Mouse (Mus musculus): ENCODE measurements around the gene Pilra. TPM values are rescaled to one million over a fixed set of nuclear protein-coding genes. Genes with fewer than 3 reads are reported as not detected.

Pilra gene
- total RNA-seq, 1 experiment = 0.62 TPM

DNA sequence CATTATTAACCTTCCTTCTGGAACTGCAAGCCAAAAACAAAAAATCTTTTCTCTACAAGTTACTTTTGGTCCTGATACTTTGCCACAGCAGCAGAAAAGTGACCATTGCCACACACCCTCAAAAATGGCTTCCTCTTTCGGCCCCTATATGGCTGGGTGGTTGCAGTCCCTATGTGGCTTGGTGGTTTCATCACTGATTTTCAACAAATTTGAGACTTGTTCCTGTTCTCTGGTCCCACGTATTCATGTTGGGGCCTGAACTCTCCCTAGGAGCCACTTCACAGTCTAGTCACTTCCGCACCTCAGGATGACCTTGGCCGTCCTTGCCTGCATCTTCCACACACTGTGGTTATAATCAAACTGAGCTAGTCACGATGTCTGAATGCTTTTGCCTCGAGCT, 7.4 kb downstream of the Pilra start:
- Histone ChIP-seq H3K4me3 (ENCODE audit: insufficient read depth in 1 of 2, low read depth in 1 of 2, low read length in 2 of 2, poor library complexity in 1 of 2, severe bottlenecking in 1 of 2) (no peak overlapping the region), H3K9ac (ENCODE audit: insufficient read depth, low read depth, low read length, poor library complexity, severe bottlenecking) (no peak overlapping the region), H3K27ac (ENCODE audit: insufficient read depth, low read depth, low read length, poor library complexity, severe bottlenecking) (no peak overlapping the region), H3K9me3 (ENCODE audit: control insufficient read depth, insufficient read depth, low read depth, low read length) (no peaks in the 10 kb centered on the region), H3K36me3 (ENCODE audit: control insufficient read depth, insufficient read depth, low read length, poor library complexity, severe bottlenecking) (no peaks in the 10 kb centered on the region), H3K4me1 (ENCODE audit: control insufficient read depth in 2 of 2, insufficient read depth in 2 of 2, low read length in 2 of 2, poor library complexity in 1 of 2) (no peaks in the 10 kb centered on the region)
- no peak for TF ChIP-seq MAFK (IDR thresholded peaks at IDR 0.05; ENCODE audit: insufficient read depth, low read depth, low read length)
- TF ChIP-seq ZNF384 (IDR thresholded peaks at IDR 0.05; ENCODE audit: low read depth, low read length) = no peak
- TF ChIP-seq ZC3H11A (IDR thresholded peaks at IDR 0.05; ENCODE audit: borderline replicate concordance, low read depth, low read length) = no peak
- no peak for TF ChIP-seq CHD2 (IDR thresholded peaks at IDR 0.05; ENCODE audit: low read depth, low read length)
- TF ChIP-seq HCFC1 (IDR thresholded peaks at IDR 0.05; ENCODE audit: borderline replicate concordance, insufficient read depth, low read length) = no peak
- in situ Hi-C loops (cut with MboI; ENCODE audit: low sequenced_read_pairs in 2 of 2, unreplicated experiment in 2 of 2) = no loop called here
- no peak for DNase-seq (ENCODE audit: low read depth, low spot score)

DNA sequence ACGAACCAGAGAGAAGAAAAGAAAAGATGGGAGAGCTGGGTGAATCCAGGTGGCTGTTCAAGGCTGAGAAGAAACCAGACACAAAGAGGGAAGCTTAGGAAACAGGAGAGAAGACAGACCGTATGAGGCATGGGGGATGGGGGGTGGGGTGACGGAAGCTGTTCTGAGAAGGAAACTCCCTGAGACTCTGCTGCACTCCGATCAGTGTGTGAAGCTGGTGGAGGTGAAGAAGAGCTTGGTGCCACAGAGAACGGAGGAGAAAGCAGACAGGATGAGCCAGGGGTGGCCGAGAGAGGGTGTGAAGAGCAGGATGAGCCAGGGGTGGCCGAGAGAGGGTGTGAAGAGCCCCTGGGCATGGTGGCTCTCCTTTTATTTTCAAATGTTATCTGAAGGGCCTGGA, 9.7 kb downstream of the Pilra start:
- TF ChIP-seq ZC3H11A (IDR thresholded peaks at IDR 0.05; ENCODE audit: borderline replicate concordance, low read depth, low read length) (no peak), MAFK (IDR thresholded peaks at IDR 0.05; ENCODE audit: insufficient read depth, low read depth, low read length) (no peak), CHD2 (IDR thresholded peaks at IDR 0.05; ENCODE audit: low read depth, low read length) (no peak), ZNF384 (IDR thresholded peaks at IDR 0.05; ENCODE audit: low read depth, low read length) (no peak), HCFC1 (IDR thresholded peaks at IDR 0.05; ENCODE audit: borderline replicate concordance, insufficient read depth, low read length) (no peak)
- no peak overlapping the region for H3K27ac ChIP-seq (ENCODE audit: insufficient read depth, low read depth, low read length, poor library complexity, severe bottlenecking)

DNA sequence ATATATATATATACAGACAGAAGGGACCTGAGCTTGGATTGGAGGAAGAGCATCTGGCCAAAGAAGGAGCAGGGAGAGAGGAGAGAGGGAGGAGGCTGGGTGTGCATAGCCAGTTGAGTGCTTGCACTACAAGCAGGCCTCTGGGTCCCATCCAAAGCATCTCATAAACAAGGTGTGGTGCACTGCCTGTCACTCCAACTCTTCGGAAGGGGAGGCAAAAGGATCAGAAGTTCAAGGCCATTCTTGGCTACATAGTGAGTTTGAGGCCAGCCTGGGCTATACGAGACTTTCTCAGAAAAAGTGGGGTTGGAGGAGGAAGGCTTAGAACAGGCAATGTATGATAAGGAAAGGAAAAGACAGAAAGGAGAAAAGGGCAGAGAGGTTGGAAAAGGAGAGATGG, 10.1 kb downstream of the Pilra start:
- DNase-seq (ENCODE audit: low read depth, low spot score) = no peak
- H3K9ac ChIP-seq (ENCODE audit: insufficient read depth, low read depth, low read length, poor library complexity, severe bottlenecking) = no peak overlapping the region
- no peaks in the 10 kb centered on the region for H3K4me1 ChIP-seq (ENCODE audit: control insufficient read depth in 2 of 2, insufficient read depth in 2 of 2, low read length in 2 of 2, poor library complexity in 1 of 2)
- no peak overlapping the region for H3K4me3 ChIP-seq (ENCODE audit: insufficient read depth in 1 of 2, low read depth in 1 of 2, low read length in 2 of 2, poor library complexity in 1 of 2, severe bottlenecking in 1 of 2)
- no peak overlapping the region for H3K27ac ChIP-seq (ENCODE audit: insufficient read depth, low read depth, low read length, poor library complexity, severe bottlenecking)
- no peaks in the 10 kb centered on the region for H3K9me3 ChIP-seq (ENCODE audit: control insufficient read depth, insufficient read depth, low read depth, low read length)
- no peak for TF ChIP-seq ZNF384 (IDR thresholded peaks at IDR 0.05; ENCODE audit: low read depth, low read length)
- no peak for TF ChIP-seq MAFK (IDR thresholded peaks at IDR 0.05; ENCODE audit: insufficient read depth, low read depth, low read length)
- TF ChIP-seq HCFC1 (IDR thresholded peaks at IDR 0.05; ENCODE audit: borderline replicate concordance, insufficient read depth, low read length) = no peak
- no peak for TF ChIP-seq CHD2 (IDR thresholded peaks at IDR 0.05; ENCODE audit: low read depth, low read length)
- no peak for TF ChIP-seq ZC3H11A (IDR thresholded peaks at IDR 0.05; ENCODE audit: borderline replicate concordance, low read depth, low read length)
- no peaks in the 10 kb centered on the region for H3K36me3 ChIP-seq (ENCODE audit: control insufficient read depth, insufficient read depth, low read length, poor library complexity, severe bottlenecking)
- in situ Hi-C loops (cut with MboI; ENCODE audit: low sequenced_read_pairs in 2 of 2, unreplicated experiment in 2 of 2) = no loop called here

More for the DNA sequence above, 9.7 kb downstream of the Pilra start:
- no peak for DNase-seq (ENCODE audit: low read depth, low spot score)
- H3K4me1 ChIP-seq (ENCODE audit: control insufficient read depth in 2 of 2, insufficient read depth in 2 of 2, low read length in 2 of 2, poor library complexity in 1 of 2) = no peaks in the 10 kb centered on the region
- H3K4me3 ChIP-seq (ENCODE audit: insufficient read depth in 1 of 2, low read depth in 1 of 2, low read length in 2 of 2, poor library complexity in 1 of 2, severe bottlenecking in 1 of 2) = no peak overlapping the region
- in situ Hi-C loops (cut with MboI; ENCODE audit: low sequenced_read_pairs in 2 of 2, unreplicated experiment in 2 of 2) = no loop called here
- no peaks in the 10 kb centered on the region for H3K36me3 ChIP-seq (ENCODE audit: control insufficient read depth, insufficient read depth, low read length, poor library complexity, severe bottlenecking)
- no peaks in the 10 kb centered on the region for H3K9me3 ChIP-seq (ENCODE audit: control insufficient read depth, insufficient read depth, low read depth, low read length)
- H3K9ac ChIP-seq (ENCODE audit: insufficient read depth, low read depth, low read length, poor library complexity, severe bottlenecking) = no peak overlapping the region

DNA sequence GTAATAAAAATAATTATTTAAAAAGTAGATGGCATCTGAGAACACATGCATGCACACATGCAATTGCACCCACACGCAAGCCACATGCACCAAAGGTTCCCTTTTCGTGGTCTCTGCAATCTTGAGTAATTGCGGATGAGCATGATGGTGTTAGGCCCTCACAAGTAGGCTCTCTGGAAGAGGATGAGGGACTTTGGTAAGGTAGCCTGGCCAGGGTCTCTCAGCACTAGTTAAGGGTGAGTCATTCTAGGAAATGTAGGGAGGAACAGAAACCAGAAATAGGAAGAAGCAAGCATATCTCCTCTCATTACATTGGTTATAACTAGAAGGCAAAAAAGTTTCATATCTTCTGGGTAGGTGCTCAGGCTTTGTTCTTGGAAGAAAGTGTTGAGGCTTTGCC, 11.1 kb downstream of the Pilra start:
- Histone ChIP-seq H3K36me3 (ENCODE audit: control insufficient read depth, insufficient read depth, low read length, poor library complexity, severe bottlenecking) (no peaks in the 10 kb centered on the region), H3K4me1 (ENCODE audit: control insufficient read depth in 2 of 2, insufficient read depth in 2 of 2, low read length in 2 of 2, poor library complexity in 1 of 2) (no peaks in the 10 kb centered on the region), H3K4me3 (ENCODE audit: insufficient read depth in 1 of 2, low read depth in 1 of 2, low read length in 2 of 2, poor library complexity in 1 of 2, severe bottlenecking in 1 of 2) (no peak overlapping the region), H3K9ac (ENCODE audit: insufficient read depth, low read depth, low read length, poor library complexity, severe bottlenecking) (no peak overlapping the region), H3K27ac (ENCODE audit: insufficient read depth, low read depth, low read length, poor library complexity, severe bottlenecking) (no peak overlapping the region), H3K9me3 (ENCODE audit: control insufficient read depth, insufficient read depth, low read depth, low read length) (no peaks in the 10 kb centered on the region)
- in situ Hi-C loops (cut with MboI; ENCODE audit: low sequenced_read_pairs in 2 of 2, unreplicated experiment in 2 of 2) = no loop called here
- no peak for DNase-seq (ENCODE audit: low read depth, low spot score)
- TF ChIP-seq ZNF384 (IDR thresholded peaks at IDR 0.05; ENCODE audit: low read depth, low read length) (no peak), CHD2 (IDR thresholded peaks at IDR 0.05; ENCODE audit: low read depth, low read length) (no peak), MAFK (IDR thresholded peaks at IDR 0.05; ENCODE audit: insufficient read depth, low read depth, low read length) (no peak), ZC3H11A (IDR thresholded peaks at IDR 0.05; ENCODE audit: borderline replicate concordance, low read depth, low read length) (no peak), HCFC1 (IDR thresholded peaks at IDR 0.05; ENCODE audit: borderline replicate concordance, insufficient read depth, low read length) (no peak)

All from ES-E14 (cell line).